In genomic region chr3:18295921-18296320, GRCm38 (mm10) we compare ENCODE assay signal across 16 mouse cellular contexts.
"Had no signal": no experiment of that assay in that cellular context is flagged by ENCODE, and none has a peak within 500 bp of the region (broad histone marks: within the 10 kb centered on the region; RNA-seq: fewer than 3 reads in every experiment).

No protein-coding gene starts in this region.

- H3K36me3 ChIP-seq: neural tube, embryonic 13.5 days; neural tube, embryonic 15.5 days; stomach, embryonic 15.5 days had no signal

- H3K27me3 ChIP-seq: neural tube, embryonic 13.5 days; neural tube, embryonic 15.5 days; stomach, embryonic 15.5 days had no signal

- H3K27ac ChIP-seq: neural tube, embryonic 13.5 days; neural tube, embryonic 15.5 days; stomach, embryonic 15.5 days; stomach, postnatal 0 days had no signal

- H3K4me3 ChIP-seq: neural tube, embryonic 13.5 days; neural tube, embryonic 15.5 days; stomach, embryonic 15.5 days had no signal

- DNase-seq: retina, postnatal 1 day; right cerebral cortex, adult 18-20 months; right cerebral cortex, postnatal 14 days; right cerebral cortex, postnatal 25 days; right cerebral cortex, postnatal 4 days; spleen, adult 18-20 months; thymus, adult 18-20 months; thymus, adult 2 months; thymus, postnatal 14 days; thymus, postnatal 25 days; thymus, postnatal 36 days; thymus, postnatal 4 days had no signal

- H3K9me3 ChIP-seq: neural tube, embryonic 13.5 days; neural tube, embryonic 15.5 days; stomach, embryonic 15.5 days had no signal

- H3K4me2 ChIP-seq: neural tube, embryonic 13.5 days; neural tube, embryonic 15.5 days; stomach, embryonic 15.5 days had no signal

- H3K9ac ChIP-seq: neural tube, embryonic 13.5 days; neural tube, embryonic 15.5 days; stomach, embryonic 15.5 days had no signal

- H3K4me1 ChIP-seq: neural tube, embryonic 13.5 days; neural tube, embryonic 15.5 days; stomach, embryonic 15.5 days had no signal
